Mouse (Mus musculus): ENCODE measurements around the gene Rnf7. TPM values are rescaled to one million over a fixed set of nuclear protein-coding genes. Genes with fewer than 3 reads are reported as not detected.

Gene Rnf7
- polyA plus RNA-seq, 1 experiment from 2014 or later: 173 TPM

DNA sequence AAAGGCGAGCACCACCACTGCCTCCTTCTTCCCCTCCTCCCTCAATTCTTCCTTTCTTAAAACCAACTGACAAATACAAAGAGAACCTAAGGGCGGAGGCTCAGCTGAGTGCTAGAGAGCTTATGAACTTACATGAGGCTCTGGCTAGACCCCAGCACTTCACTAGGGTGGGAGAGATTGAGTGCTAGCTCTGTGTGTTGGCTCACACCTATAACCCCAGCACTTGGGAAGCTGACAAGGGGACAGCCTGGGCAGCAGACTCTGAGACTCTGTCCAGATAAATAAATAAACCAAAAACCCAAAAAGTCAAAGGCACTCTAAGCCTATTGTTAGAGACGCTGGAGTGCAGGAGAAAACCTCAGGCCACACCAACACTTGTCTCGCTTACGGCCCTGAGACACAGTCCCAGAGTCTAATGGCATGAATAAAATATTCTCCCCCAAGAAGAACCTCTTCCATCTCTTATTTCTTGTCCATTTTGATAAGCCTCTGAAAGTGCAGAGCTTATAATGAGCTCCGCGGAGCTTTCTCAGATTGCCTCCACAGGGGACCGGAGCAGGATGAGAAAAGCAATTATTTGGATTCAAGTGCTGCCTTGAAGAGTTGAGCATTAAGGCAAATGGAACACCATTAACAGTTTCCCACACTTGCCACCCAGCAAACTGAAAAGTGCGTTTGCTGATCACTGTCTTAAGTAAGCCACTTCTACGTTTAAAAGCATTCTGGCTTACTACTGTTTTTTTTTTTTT, 18.2 kb downstream of the Rnf7 start:
- ATAC-seq (replicated peaks; ENCODE audit: low FRiP score): no peak
- Histone ChIP-seq H3K9ac (ENCODE audit: low read depth, low read length) (no peak overlapping the region), H3K27me3 (replicated peaks; ENCODE audit: control insufficient read depth, insufficient read depth, low read length) (no peaks in the 10 kb centered on the region), H3K4me1 (replicated peaks; ENCODE audit: control insufficient read depth, insufficient read depth, low read length) (no peaks in the 10 kb centered on the region), H3K4me3 (ENCODE audit: low read depth, low read length) (no peak overlapping the region), H3K4me2 (no peak overlapping the region), H3K36me3 (ENCODE audit: control insufficient read depth, insufficient read depth, low read length) (peaks cover 8% of the 10 kb centered on the region), H3K27ac (ENCODE audit: low read depth, low read length) (no peak overlapping the region), H3K9me3 (ENCODE audit: control insufficient read depth, low read length) (peaks cover 7% of the 10 kb centered on the region; the same call in 1 of the 2 replicates)
- 82% methylated on average over 10 of the region's 10 CpGs for WGBS
- DNase-seq (ENCODE audit: low spot score): no peak

DNA sequence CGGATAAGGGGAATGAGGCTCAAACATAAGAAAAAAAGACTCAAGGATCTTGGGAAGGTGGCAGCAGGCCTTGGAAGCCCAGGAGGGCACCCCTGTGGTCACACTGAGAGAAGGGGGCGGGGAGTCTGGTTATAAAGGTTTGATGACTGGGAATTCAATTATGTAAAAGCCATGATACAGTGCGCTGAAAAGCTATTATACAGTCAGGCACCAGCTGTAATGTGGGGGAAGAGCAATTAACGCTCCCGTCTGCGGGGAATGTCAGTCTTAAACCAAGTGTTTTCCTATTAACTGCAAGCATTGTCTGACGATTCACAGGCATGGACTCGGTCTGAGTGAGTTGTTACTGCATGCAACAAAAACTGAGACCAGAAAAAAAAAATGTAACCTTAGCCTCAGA, 22.9 kb downstream of the Rnf7 start:
- Histone ChIP-seq H3K27ac (ENCODE audit: low read depth, low read length) (no peak overlapping the region), H3K27me3 (replicated peaks; ENCODE audit: control insufficient read depth, insufficient read depth, low read length) (no peaks in the 10 kb centered on the region), H3K36me3 (ENCODE audit: control insufficient read depth, insufficient read depth, low read length) (no peaks in the 10 kb centered on the region), H3K4me3 (ENCODE audit: low read depth, low read length) (no peak overlapping the region), H3K4me2 (no peak overlapping the region), H3K4me1 (replicated peaks; ENCODE audit: control insufficient read depth, insufficient read depth, low read length) (no peaks in the 10 kb centered on the region), H3K9ac (ENCODE audit: low read depth, low read length) (no peak overlapping the region), H3K9me3 (ENCODE audit: control insufficient read depth, low read length) (no peaks in the 10 kb centered on the region)
- WGBS: 80% methylated on average over 8 of the region's 8 CpGs
- no peak for DNase-seq (ENCODE audit: low spot score)
- ATAC-seq (replicated peaks; ENCODE audit: low FRiP score): no peak

DNA sequence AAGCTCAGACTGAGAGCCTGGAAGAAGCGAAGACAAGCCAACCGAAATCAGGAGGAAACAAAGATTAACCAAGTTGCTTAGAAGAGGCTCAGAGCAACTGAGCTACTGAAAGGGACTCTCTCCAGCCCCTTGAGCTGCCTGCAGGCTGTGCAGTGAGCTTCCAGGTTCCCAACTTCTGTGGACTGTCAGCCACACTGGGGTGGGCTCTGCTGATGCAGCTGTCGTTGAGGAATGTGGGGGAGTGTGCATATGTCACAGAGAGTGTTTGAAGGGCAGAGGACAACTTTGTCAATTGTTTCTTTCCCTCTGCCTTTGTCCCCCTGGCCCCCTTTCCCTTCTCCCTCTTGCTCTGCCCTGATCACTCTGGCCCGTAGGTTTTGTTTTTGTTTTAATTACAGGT, 25.5 kb downstream of the Rnf7 start:
- Histone ChIP-seq H3K27ac (ENCODE audit: low read depth, low read length) (no peak overlapping the region), H3K9ac (ENCODE audit: low read depth, low read length) (no peak overlapping the region)

DNA sequence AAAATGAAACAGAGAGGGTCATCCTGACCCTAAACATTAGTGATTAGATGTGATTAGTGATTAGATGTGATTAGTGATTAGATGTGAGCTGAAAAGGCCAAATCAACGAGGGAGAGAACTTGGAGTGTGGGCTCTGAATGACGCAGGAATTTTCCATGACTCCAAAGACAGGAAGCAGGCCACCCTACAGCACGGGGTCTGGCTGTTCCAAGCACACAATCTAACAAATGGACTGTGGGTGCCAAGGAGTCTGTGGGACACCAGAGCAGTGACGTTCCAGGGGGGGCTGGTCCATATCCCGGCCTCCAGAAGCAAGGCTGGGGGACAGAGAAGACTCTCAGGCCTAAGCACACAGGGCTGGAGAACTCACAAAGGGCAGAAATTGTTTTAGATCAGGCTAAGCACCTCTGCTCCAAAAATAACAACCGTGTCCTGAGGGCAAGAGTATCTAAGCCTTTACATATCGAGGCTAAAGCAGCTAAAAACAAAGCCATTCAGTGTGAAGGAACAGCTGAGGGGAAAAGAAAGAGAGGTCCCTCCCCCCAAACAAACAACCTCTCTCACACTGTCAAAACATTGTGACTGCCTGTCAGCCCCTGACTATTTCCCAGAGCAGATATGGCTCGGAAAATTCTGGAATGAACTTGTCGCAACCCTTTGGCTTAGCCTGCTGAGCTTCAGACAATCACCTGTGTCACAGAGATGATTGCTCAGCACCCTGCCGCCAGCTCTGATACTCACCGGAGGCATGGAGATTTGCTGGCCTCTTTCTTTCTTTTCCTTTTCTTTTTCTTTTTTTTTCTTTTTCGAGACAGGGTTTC, 27.4 kb downstream of the Rnf7 start:
- H3K9me3 ChIP-seq (ENCODE audit: control insufficient read depth, low read length): no peaks in the 10 kb centered on the region
- ATAC-seq (replicated peaks; ENCODE audit: low FRiP score): no peak
- H3K4me1 ChIP-seq (replicated peaks; ENCODE audit: control insufficient read depth, insufficient read depth, low read length): no peaks in the 10 kb centered on the region
- H3K4me3 ChIP-seq (ENCODE audit: low read depth, low read length): no peak overlapping the region
- H3K27ac ChIP-seq (ENCODE audit: low read depth, low read length): no peak overlapping the region
- no peak overlapping the region for H3K4me2 ChIP-seq
- H3K9ac ChIP-seq (ENCODE audit: low read depth, low read length): no peak overlapping the region
- 64% methylated on average over 12 of the region's 12 CpGs for WGBS
- no peak for DNase-seq (ENCODE audit: low spot score)
- H3K36me3 ChIP-seq (ENCODE audit: control insufficient read depth, insufficient read depth, low read length): no peaks in the 10 kb centered on the region
- no peaks in the 10 kb centered on the region for H3K27me3 ChIP-seq (replicated peaks; ENCODE audit: control insufficient read depth, insufficient read depth, low read length)

More for the DNA sequence above, 25.5 kb downstream of the Rnf7 start:
- Histone ChIP-seq H3K4me1 (replicated peaks; ENCODE audit: control insufficient read depth, insufficient read depth, low read length) (no peaks in the 10 kb centered on the region), H3K4me3 (ENCODE audit: low read depth, low read length) (no peak overlapping the region), H3K9me3 (ENCODE audit: control insufficient read depth, low read length) (no peaks in the 10 kb centered on the region), H3K27me3 (replicated peaks; ENCODE audit: control insufficient read depth, insufficient read depth, low read length) (no peaks in the 10 kb centered on the region), H3K36me3 (ENCODE audit: control insufficient read depth, insufficient read depth, low read length) (no peaks in the 10 kb centered on the region), H3K4me2 (no peak overlapping the region)
- DNase-seq (ENCODE audit: low spot score) (no peak), ATAC-seq (replicated peaks; ENCODE audit: low FRiP score) (no peak)
- WGBS: 81% methylated on average over 4 of the region's 4 CpGs

DNA sequence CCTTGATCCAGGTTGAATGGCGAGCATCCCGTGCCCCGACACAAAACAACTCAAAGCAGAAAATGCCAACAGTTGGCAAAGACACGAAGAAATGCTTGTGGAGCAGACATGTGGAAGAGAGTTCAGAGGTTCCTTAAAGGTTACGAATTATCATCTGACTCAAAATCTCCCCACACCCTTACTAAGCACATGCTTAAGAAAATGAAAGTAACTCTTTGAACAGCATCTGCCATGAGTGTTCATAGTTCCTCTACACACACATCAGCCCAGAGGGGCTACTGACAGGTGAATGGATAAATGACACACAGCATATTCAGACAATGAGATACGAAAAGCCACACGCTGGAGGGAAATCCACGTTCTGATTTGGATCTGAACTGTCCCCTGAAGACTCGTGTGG, 29.0 kb downstream of the Rnf7 start:
- Histone ChIP-seq H3K9ac (ENCODE audit: low read depth, low read length) (no peak overlapping the region), H3K4me3 (ENCODE audit: low read depth, low read length) (no peak overlapping the region), H3K36me3 (ENCODE audit: control insufficient read depth, insufficient read depth, low read length) (no peaks in the 10 kb centered on the region), H3K4me1 (replicated peaks; ENCODE audit: control insufficient read depth, insufficient read depth, low read length) (no peaks in the 10 kb centered on the region), H3K27ac (ENCODE audit: low read depth, low read length) (no peak overlapping the region), H3K27me3 (replicated peaks; ENCODE audit: control insufficient read depth, insufficient read depth, low read length) (no peaks in the 10 kb centered on the region), H3K4me2 (no peak overlapping the region), H3K9me3 (ENCODE audit: control insufficient read depth, low read length) (no peaks in the 10 kb centered on the region)
- no peak for DNase-seq (ENCODE audit: low spot score)
- WGBS: 71% methylated on average over 9 of the region's 9 CpGs
- no peak for ATAC-seq (replicated peaks; ENCODE audit: low FRiP score)

DNA sequence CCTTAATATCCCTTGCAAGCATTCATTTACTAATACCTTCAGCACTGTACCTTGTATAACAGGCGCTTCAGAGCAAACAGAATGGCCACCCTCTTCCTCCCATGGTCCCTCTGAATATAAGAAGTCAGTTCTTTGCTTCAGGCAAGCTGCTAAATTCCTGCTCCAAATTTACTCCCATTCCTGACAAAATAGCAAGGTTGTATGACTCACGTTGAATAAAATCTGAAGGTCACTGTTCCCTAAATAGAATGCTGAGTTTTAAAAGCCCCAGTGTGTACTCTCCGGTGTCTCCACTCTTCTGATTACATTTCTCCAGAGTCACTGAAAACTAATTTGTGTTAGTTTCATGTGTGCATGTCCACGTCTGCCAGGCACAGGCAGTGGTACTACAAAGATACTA, 33.1 kb downstream of the Rnf7 start:
- WGBS: 76% methylated on average over 4 of the region's 4 CpGs

DNA sequence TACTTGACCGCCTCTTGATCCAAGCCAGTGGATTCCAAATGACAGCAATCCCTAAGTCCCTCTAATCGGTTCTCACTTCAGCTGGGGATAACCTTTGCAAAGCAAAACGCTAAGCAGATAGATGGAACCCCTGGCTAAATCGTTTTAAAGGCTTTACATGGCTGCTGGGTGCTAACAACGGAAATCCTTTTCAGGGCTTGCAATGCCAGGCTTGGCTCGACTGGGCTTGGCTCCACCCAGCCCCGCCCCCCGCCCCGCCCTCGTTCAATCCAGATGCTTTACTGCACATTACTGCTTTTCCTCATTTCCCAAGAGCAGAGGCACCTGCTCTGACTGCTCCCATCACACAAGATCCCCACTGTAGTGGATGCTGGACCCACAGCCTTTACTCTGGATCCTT, 36.4 kb downstream of the Rnf7 start:
- ATAC-seq (replicated peaks; ENCODE audit: low FRiP score) (no peak), DNase-seq (ENCODE audit: low spot score) (no peak)
- Histone ChIP-seq H3K4me2 (peak overlapping the region; percentile 34), H3K9me3 (ENCODE audit: control insufficient read depth, low read length) (no peaks in the 10 kb centered on the region), H3K4me3 (ENCODE audit: low read depth, low read length) (no peak overlapping the region), H3K9ac (ENCODE audit: low read depth, low read length) (no peak overlapping the region), H3K4me1 (replicated peaks; ENCODE audit: control insufficient read depth, insufficient read depth, low read length) (peaks cover 14% of the 10 kb centered on the region), H3K27me3 (replicated peaks; ENCODE audit: control insufficient read depth, insufficient read depth, low read length) (peaks cover 16% of the 10 kb centered on the region), H3K36me3 (ENCODE audit: control insufficient read depth, insufficient read depth, low read length) (no peaks in the 10 kb centered on the region), H3K27ac (ENCODE audit: low read depth, low read length) (no peak overlapping the region)
- WGBS: 14% methylated on average over 10 of the region's 10 CpGs

More for the DNA sequence above, 33.1 kb downstream of the Rnf7 start:
- DNase-seq (ENCODE audit: low spot score) (no peak), ATAC-seq (replicated peaks; ENCODE audit: low FRiP score) (no peak)
- Histone ChIP-seq H3K9ac (ENCODE audit: low read depth, low read length) (no peak overlapping the region), H3K4me3 (ENCODE audit: low read depth, low read length) (no peak overlapping the region), H3K27me3 (replicated peaks; ENCODE audit: control insufficient read depth, insufficient read depth, low read length) (0 out of 2 replicates have a peak, but pooled peaks cover 3% of the 10 kb centered on the region), H3K36me3 (ENCODE audit: control insufficient read depth, insufficient read depth, low read length) (no peaks in the 10 kb centered on the region), H3K4me1 (replicated peaks; ENCODE audit: control insufficient read depth, insufficient read depth, low read length) (no peaks in the 10 kb centered on the region), H3K27ac (ENCODE audit: low read depth, low read length) (no peak overlapping the region), H3K9me3 (ENCODE audit: control insufficient read depth, low read length) (no peaks in the 10 kb centered on the region), H3K4me2 (no peak overlapping the region)

DNA sequence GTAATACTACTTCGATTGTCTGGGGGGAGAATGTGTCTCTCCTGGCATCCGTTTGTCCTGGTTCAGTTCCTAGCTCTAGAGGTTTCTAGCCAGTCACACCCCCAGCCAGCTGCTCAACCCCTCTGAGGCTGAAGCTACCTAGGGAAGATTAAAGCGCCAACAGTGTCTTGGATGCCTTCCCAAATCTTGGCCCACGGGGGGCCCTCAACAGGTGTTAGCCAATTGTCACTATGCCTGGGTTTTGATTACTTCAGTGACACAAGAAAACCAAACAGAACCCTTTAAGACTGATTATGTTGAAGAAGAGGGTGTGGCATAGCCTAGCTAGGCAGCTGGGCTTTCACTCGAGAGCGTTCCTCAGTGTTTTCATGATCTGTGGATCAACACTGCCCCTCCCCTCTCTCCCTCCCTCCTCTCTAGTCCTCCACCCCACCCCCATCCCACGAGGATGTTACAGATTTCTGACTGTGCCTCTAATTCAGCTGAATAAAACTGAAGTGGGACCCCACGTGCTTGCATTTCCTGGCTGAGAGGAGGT, 40.1 kb downstream of the Rnf7 start:
- DNase-seq (ENCODE audit: low spot score) (no peak), ATAC-seq (replicated peaks; ENCODE audit: low FRiP score) (no peak)
- Histone ChIP-seq H3K4me1 (replicated peaks; ENCODE audit: control insufficient read depth, insufficient read depth, low read length) (peaks cover 14% of the 10 kb centered on the region), H3K9me3 (ENCODE audit: control insufficient read depth, low read length) (no peaks in the 10 kb centered on the region), H3K27me3 (replicated peaks; ENCODE audit: control insufficient read depth, insufficient read depth, low read length) (peaks cover 16% of the 10 kb centered on the region), H3K9ac (ENCODE audit: low read depth, low read length) (0 out of 2 replicates have a peak overlapping the region, but pooled peaks have one; percentile 5), H3K4me2 (peak overlapping the region; percentile 76), H3K36me3 (ENCODE audit: control insufficient read depth, insufficient read depth, low read length) (no peaks in the 10 kb centered on the region), H3K4me3 (ENCODE audit: low read depth, low read length) (peak overlapping the region; percentile 47), H3K27ac (ENCODE audit: low read depth, low read length) (peak overlapping the region; percentile 43; the same call in 1 of the 2 replicates)
- WGBS: 5% methylated on average over 8 of the region's 8 CpGs
